Mouse (Mus musculus) cerebral cortex, adult 2 months (tissue): ENCODE measurements around the gene Nrm.

Source experiments
- WGBS: fragments of 180-500 bp; shearing (Covaris S2); methylation state at CpG from one replicate; pipeline ENCODE4 v1.1.7; 2018; 5-methylcytosine and 5-hydroxymethylcytosine counted together

The Nrm gene

DNA sequence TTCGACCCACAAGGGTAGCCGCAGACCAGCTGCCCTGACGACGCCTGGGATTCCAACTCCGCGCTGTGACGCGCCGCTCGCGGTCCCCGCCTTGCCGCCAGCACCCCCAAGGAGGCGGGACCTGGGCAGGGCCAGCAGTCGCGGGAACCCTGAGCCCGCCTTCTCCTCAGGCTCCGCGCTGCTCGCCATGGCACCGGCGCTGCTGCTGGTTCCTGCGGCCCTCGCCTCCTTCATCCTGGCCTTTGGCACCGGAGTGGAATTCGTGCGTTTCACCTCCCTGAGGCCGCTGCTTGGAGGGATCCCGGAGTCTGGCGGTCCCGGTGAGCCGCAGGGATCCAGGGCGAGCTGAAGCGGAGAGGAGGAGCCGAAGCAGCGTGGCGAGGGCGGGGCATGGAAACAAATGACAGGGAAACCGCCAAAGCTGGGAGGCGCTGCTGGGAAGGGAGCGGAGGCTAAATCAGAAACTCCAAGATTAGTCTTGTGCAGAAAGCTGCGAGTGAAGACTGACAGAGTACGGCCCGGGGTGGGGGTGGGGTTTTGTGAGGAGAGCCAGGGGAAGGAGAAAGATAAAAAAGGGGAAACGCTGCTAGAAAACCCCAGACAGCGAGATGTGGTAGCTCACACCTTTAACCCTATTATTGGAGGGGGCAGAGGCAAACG, at the start of gene Nrm:
Gene Nrm (plus strand): TSS at position 121 of the 660 bp plus-strand sequence.
- under 1% methylated on average over 47 of the region's 47 CpGs for WGBS

DNA sequence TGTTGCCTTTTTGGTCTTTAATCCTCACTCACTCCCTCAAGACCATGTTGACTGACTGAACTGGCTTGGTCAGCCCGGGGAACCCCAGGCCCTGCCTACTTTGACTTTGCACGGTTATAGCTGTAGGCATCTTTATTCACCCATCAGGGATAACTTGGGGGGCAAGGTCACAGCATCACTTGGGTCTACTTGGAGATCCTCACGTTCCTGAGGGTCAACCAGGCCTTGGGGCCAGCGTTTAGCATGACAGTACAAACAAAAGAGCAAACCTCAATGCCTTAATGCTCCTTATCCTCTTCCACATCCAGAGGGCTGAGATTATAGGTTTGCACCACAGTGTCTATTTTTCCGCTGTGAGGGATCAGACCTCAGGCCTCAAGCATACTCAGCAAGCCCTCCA, 48.8 kb upstream of the Nrm start:
- 93% methylated on average over 5 of the region's 5 CpGs for WGBS

DNA sequence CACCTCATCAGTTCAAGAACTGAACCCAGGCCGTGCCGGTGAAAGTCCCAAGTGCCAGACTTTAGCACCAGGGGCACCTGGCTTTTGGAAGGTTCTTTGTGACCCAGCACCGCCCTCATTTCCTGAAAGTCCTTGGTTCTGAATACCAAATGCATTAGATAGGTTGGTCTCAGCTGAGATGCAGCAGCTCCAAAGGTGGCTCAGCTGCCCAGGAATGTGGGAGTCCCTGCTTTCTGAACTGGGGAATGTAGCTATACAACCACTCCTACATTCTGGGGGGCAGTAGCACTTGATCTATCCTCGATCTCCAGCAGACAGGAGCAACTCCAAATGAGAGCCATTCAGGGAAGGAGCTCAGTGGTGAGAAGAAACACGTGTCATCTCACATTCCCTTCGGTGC, 48.4 kb upstream of the Nrm start:
- 59% methylated on average over 6 of the region's 6 CpGs for WGBS

DNA sequence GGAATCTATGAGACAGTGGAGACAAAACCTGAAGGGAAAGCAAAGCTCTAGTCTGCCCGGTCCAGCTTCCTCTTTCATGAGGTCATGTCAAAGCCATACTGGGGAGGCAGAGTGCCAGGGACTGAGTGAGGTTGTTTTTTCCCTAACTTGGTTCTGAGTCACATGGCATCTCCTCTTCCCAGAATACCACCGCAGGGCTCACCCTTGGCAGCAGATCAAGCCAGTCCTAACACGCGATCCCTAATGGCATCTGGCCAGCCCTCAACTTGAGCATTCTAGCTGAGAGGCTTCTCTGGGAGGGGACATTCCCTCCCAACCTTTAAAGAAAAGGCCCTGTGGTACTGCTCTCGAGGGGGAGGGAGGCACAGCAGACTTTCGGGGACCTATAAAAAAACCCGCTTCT, 47.9 kb upstream of the Nrm start:
- 40% methylated on average over 7 of the region's 7 CpGs for WGBS

DNA sequence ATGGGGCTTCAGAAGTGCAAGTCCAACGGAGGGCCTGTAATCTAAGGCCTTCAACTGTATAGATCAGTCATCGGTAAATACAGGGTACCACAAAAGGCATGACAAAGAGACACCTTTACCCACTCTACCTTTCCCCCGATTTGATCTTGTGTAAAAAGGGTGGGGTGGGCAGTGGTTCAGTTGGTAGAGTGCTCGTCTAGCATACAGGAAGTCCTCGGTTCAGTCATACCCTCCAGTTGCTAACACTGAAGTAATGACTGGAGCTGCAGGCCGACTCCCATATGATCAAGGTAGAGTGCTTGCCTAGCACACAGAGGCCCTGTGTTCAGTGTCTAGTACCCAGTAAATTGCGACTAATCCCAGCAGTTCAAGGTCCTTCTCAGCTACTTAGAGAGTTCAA, 47.5 kb upstream of the Nrm start:
- WGBS = 72% methylated on average over 7 of the region's 7 CpGs

DNA sequence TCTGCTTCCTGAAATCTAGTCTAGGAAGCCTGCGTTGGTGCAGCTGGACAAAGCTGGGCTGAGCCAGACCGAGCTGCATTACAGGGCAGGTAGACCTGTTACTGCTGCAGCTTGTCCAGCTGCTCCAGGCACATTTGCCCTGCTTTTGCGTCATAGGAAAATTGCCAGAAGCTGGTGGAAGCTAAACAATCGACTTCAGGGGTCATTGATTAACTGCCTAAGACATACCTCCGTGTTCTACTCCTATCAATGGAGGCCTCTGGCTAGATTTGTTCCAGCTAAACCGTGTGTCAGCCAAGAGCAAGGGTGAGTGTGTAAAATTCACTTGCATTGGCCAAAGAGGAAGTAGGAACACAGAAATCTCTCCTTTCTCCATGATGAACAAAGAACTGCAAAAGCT, 46.4 kb upstream of the Nrm start:
- 71% methylated on average over 6 of the region's 6 CpGs for WGBS

DNA sequence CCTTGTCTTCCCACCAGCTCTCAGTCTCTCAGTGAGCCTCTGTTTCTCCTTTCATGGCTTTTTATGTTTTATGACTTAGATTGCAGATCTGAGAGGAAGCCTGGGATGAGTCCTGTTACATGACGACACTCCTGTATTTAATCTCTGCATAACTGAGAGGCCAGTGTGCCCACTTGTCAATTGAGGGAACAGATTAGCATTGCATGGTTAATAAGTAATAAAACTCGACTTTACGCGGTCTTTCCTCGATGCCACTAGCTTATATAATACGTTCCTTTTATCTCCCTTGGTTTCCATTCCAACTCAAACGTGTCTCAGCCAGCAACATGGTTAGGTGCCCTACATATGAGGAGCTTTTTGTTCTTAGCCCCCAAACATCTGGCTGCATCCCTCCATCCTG, 45.3 kb upstream of the Nrm start:
- WGBS = 60% methylated on average over 7 of the region's 7 CpGs

DNA sequence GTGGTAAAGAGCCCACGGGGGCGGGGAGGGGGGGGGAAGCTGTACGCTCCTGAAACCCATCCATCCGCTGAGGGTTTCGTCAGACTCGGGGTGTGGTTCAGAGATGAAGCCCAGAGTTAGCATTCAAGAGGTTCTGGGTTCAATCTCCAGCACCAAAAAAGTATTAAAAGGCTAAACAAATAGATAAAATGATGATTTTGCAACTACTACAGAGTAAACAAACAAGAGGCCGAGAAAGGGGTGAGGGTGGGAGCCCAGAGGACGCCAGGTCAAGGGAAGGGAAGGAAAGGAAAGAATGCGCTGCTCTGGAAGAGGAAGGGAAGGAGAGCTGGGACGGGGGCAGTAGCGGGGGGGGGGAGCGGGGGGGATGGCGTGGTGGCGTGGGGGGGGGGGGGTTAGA, 44.4 kb upstream of the Nrm start:
- 78% methylated on average over 9 of the region's 14 CpGs for WGBS

DNA sequence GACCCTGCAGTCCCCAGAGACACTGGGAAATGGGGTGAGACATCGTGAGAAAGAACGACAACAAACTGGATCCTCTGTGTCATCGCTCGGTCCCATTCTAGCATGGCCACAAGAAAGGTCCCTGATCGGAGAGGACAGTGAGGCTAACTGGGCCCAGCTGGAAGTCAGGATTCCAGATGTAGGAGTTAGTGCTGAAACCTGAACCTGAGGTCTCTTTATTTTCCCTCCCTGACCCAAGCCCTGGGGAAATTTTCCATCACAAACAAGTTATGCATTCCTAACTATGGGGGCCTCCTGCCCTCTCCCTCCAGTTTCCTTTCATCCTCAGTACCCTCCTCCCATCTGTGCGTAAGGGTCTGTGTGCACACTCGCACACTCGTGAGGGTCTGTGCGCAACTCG, 43.9 kb upstream of the Nrm start:
- 82% methylated on average over 10 of the region's 10 CpGs for WGBS

DNA sequence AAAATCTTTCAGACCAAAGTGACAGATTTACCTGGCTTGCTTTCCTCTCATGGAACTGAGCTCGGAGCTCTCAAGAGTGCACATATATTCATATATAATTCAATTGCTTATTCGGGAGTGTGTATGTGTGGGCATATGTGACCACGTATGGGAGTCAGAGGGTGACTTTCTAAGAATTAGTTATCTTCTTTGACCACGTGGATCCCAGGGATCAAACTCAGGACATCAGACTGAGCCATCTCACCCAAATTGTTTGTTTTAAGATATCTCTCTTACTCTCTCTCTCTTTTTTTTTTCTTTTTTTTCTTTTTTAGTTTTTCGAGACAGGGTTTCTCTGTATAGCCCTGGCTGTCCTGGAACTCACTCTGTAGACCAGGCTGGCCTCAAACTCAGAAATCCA, 41.0 kb upstream of the Nrm start:
- 68% methylated on average over 5 of the region's 5 CpGs for WGBS

DNA sequence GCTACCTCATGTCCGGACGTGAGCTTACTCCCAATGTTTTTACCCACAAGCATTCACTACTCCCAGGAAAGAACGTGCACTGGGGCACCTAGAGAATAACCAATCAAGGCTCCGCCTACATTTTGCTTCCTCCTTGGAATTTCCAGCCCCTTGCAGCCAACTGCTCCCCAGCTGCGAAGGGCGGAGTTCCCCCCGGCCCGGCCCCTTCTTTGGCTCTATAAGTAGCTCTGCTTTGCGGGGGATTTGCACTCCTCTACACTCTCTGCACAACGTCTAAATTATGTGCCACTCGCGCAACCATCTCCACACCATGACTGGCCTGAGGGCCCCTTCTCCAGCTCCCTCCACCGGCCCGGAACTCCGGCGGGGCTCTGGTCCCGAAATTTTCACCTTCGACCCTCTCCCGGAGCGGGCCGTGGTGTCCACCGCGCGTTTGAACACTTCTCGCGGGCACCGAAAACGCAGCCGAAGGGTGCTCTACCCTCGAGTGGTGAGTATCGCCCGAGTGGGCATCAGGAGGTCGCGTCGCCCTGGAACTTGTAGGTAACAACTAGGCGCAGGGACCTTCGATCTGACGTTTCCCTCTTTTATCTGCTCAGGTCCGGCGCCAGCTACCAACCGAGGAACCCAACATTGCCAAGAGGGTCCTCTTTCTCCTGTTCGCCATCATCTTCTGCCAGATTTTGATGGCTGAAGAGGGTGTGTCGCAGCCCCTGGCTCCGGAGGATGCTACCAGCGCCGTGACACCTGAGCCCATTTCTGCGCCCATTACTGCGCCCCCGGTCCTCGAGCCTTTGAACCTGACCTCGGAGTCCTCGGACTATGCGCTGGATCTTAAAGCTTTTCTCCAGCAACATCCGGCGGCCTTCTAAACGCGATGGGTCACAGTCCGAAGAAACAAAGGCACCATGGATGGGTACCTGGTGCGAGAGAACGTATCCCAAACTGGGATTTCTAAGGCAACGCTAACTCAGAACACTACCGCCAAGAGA, 39.4 kb upstream of the Nrm start, which contains the start of gene Ier3:
Gene Ier3 (plus strand): TSS at position 246 of the 992 bp plus-strand sequence.
- 1% methylated on average over 62 of the region's 62 CpGs for WGBS

DNA sequence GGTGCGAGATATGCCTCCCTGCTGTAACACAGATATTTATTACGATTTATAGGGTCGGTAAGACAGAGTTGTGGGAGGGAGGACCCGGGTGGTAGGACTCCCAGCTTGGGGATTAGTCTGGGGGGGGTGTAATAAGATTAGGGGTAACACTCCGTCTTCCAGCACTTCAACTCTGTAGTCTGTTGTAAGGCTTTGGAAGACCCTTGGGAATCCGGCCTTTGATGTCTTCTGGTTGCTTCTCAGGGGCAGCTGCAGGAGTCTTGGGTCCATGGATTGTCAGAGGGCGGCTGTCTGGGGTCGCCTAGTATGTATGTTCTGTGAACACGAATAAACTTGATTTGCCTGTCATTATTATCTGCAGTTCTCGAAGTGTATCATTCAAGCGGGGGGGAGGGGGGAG, 38.6 kb upstream of the Nrm start:
- WGBS = 3% methylated on average over 11 of the region's 11 CpGs

DNA sequence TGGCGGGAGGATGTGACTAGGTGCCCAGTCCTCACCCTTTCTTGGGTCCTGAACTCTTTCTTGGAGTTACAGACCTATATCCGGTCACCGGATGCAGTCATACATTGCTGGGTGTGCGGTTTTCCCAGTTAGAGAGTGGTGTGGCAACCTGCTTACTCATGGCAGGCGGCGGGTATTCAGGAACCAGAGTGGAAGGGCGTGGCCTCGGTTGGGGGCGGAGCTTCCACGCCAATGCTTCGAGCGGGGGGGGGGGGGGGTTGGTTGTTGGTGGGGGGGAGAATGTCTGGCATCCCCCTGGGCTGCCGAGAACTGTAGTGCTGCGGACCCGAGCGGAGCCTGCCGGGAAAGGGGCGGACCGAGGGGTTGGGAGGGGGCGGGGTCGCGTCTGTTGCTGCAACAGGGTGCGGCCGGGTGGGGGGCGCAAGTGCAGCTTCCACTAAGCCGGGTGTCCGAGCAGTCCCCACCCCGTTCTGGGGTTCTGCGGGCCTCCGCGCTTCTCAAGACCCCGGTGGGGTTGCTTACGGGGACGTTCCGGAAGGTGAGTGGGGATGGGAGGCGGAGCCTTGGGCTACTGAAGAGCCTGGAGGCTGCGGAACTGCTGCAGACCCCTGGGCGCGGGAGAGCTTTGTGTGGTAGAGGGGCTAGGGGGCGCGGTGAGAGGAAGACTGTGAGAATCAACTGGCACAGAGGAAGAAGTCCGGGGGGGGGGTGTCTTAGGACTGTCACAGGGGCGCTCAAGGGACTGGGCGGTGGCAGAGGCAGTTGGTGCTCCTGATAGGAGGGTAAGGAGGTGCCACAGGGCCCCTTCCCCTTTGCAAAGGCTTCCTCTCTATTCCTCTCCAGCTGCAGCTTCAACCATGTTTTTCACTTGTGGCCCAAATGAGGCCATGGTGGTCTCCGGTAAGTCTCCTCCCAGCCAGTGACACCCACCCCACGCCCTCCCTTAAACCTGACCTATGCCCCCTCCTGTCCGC, 37.9 kb upstream of the Nrm start, which contains the start of gene Flot1:
Gene Flot1 (plus strand): TSS at position 267 of the 974 bp plus-strand sequence.
- 2% methylated on average over 44 of the region's 47 CpGs for WGBS

DNA sequence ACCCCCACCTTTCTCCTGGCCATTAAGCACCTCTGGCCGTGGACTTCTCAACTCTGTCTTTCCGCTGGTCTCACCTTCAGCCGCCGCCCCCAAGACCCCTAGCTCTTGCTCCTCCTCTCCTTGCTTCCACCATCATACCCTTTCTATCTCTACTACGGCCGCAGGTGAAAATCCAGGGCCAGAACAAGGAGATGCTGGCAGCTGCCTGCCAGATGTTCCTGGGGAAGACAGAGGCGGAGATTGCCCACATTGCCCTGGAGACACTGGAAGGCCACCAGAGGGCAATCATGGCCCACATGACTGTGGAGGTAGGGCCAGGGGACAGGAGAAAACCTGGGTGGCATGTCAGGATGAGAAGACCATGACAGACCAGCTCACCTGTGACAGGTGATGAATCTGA, 36.7 kb upstream of the Nrm start:
- WGBS = 76% methylated on average over 7 of the region's 7 CpGs

DNA sequence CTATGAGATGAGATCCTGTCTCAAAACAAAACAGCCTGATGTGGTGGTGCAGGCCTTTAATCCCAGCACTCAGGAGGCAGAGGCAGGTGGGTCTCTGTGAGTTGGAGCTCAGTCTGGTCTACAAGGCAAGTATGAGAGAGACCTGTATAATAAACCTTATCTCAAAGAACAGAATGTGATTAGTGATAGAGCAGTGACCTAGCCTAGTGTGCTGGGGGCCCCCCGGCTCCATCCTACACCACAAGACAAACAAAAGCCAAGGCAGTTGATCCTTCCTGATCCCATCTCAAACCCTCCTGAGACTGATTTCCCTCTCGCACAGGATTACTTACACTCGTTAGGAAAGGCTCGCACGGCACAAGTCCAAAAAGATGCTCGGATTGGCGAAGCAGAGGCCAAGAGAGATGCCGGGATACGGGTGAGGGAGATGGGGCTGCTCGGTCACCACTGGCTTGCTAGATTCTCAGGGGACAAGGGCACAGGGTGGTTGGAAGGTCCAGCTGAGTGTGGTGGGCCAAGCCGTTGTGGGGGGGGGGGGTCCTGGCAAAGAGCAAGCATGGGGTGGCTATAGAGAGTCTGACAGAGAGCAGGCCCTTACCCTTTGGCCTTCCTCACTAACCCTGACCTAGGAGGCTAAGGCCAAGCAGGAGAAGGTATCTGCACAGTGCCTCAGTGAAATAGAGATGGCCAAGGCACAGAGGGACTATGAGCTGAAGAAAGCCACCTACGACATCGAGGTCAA, 35.8 kb upstream of the Nrm start:
- WGBS = 93% methylated on average over 13 of the region's 13 CpGs

DNA sequence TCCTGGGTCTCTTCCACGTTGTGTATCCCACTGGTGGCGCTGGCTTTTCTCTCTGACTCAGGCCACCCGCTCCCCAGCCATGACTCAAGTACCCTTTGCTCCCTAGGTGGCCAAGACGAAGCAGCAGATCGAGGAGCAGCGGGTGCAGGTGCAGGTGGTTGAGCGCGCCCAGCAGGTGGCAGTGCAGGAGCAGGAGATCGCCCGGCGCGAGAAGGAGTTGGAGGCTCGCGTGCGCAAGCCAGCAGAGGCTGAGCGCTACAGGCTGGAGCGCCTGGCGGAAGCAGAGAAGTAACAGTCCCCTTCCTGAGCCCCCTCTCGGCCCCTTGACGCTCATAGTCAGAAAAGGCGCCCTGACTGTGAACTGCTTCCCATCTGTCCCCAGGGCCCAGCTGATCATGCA, 31.4 kb upstream of the Nrm start:
- 3% methylated on average over 21 of the region's 21 CpGs for WGBS

DNA sequence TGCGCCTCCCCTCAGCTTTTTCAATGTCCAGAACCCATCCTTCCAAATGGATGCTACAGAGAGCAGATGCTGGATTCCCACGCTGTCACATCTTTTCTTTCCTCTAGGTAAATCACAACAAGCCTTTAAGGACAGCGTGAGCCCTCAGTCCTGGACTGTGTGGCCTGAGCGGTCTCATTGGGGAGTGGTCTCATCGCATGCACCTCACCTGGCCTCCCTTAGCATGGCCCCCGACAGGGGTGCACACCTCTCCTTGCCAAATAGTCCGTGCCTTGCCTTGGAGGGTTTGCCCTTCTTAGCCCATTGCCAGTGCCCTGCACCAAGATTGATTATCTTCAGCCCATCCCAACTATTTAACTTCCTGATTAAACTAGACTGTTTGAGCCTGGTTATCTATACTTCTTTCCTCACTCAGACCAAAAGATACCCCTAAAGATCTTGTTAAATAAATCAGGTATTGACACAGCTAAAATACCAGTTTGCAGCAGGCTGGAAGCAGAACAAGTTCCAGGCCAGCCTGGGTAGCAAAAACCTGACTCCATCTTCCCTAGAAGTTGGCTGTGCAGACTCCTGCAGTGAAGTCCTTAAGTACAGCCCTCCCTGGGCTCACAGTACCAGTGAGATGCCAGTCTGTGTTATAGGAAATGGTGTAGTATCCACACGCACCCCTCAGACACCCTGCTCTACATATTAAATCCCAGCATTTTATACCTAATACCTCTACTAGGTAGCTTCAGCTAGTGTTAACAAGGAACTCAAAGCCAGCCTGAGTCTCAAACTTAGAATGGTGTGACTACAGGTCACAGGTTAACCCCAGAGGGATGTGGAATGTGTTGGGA, 28.5 kb upstream of the Nrm start:
- 67% methylated on average over 8 of the region's 8 CpGs for WGBS

DNA sequence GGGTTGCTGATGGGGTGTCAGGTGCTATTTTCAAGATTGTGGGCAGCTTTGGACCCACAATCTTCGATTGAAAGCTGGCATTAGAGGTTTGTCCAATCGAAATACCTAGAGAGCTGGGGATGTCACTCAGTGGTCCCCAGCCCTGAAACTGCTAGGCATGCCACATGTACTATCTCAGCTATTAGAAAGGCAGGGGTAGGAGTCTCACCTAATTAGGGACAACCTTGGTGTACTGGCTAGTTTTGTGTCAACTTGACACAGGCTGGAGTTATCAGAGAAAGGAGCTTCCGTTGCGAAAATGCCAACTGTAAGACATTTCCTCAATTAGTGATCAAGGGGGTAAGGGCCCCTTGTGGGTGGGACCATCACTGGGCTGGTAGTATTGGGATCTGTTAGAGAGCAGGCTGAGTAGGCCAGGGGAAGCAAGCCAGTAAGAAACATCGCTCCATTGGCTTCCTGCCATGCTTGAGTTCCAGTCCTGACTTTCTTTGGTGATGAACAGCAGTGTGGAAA, 27.8 kb upstream of the Nrm start:
- WGBS = 34% methylated on average over 5 of the region's 5 CpGs

DNA sequence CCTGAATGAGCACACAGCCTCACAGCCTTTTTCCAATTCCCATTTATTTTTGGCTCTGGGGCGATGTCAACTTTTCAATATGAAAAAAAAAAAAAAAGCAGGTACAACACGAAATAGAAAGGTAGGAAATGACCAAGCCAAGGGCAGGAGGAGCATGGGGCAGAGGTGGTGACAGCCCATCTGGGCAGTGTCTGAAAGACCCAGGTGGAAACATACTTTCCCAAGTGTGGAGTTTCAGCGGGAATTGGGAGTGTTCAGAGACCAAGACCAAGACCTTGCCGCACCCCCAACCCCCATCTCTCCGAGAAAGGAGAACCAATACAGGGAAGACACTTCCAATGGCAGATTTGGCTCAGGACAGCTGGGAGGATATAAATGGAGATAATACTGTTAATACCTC, 27.2 kb upstream of the Nrm start:
- 33% methylated on average over 5 of the region's 5 CpGs for WGBS
